Mouse (Mus musculus): ENCODE measurements at regions not wholly inside any gene's neighbourhood (a gene's known extent, or its start where the extent isn't known, plus 50 kb on each side); places are given as distances from the start of the nearest gene placed in this dataset.

- Histone ChIP-seq H3K27ac (replicated peaks in 1 of 2; ENCODE audit: control insufficient read depth in 1 of 2, insufficient read depth in 1 of 2, low read depth in 2 of 2, low read length in 2 of 2) (no peak overlapping the region), H3K9me3 (ENCODE audit: control insufficient read depth, low read length) (no peaks in the 10 kb centered on the region), H3K36me3 (ENCODE audit: control insufficient read depth, insufficient read depth, low read length) (no peaks in the 10 kb centered on the region), H3K4me3 (ENCODE audit: control insufficient read depth in 1 of 2, insufficient read depth in 1 of 2, low read depth in 1 of 2, low read length in 2 of 2) (no peak overlapping the region), H3K4me2 (ENCODE audit: low read length) (no peak overlapping the region), H3K9ac (ENCODE audit: low read length) (no peak overlapping the region), H3K4me1 (ENCODE audit: control insufficient read depth in 2 of 2, insufficient read depth in 2 of 2, low read length in 2 of 2) (peaks cover 5 to 17% of the 10 kb centered on the region in 2 experiments), H3K27me3 (ENCODE audit: control insufficient read depth, insufficient read depth, low read length) (no peaks in the 10 kb centered on the region)
- WGBS: 22% methylated on average over 5 of the region's 5 CpGs
- no peak for ATAC-seq (ENCODE audit: insufficient number of reproducible peaks, insufficient read depth, low FRiP score, low read depth)
Observed at GRCm38 (mm10) chr6:31155857-31156256, 197.0 kb upstream of the Klf14 start.

- H3K36me3 ChIP-seq (ENCODE audit: control insufficient read depth, insufficient read depth, low read length): no peaks in the 10 kb centered on the region
- H3K4me3 ChIP-seq (ENCODE audit: control insufficient read depth in 1 of 2, insufficient read depth in 1 of 2, low read depth in 1 of 2, low read length in 2 of 2): no peak overlapping the region
- no peaks in the 10 kb centered on the region for H3K9me3 ChIP-seq (ENCODE audit: control insufficient read depth, low read length)
- WGBS: 83% methylated on average over 2 of the region's 2 CpGs
- H3K27ac ChIP-seq (replicated peaks in 1 of 2; ENCODE audit: control insufficient read depth in 1 of 2, insufficient read depth in 1 of 2, low read depth in 2 of 2, low read length in 2 of 2): no peak overlapping the region
- peaks cover 5 to 17% of the 10 kb centered on the region in 2 experiments for H3K4me1 ChIP-seq (ENCODE audit: control insufficient read depth in 2 of 2, insufficient read depth in 2 of 2, low read length in 2 of 2)
- no peak for ATAC-seq (ENCODE audit: insufficient number of reproducible peaks, insufficient read depth, low FRiP score, low read depth)
- H3K4me2 ChIP-seq (ENCODE audit: low read length): no peak overlapping the region
- no peaks in the 10 kb centered on the region for H3K27me3 ChIP-seq (ENCODE audit: control insufficient read depth, insufficient read depth, low read length)
- no peak overlapping the region for H3K9ac ChIP-seq (ENCODE audit: low read length)
Observed at GRCm38 (mm10) chr6:31156999-31157398, 198.1 kb upstream of the Klf14 start.

GRCm38 (mm10) chr6:31157429-31157828, 198.6 kb upstream of the Klf14 start:
- H3K9ac ChIP-seq (ENCODE audit: low read length): no peak overlapping the region
- no peak for ATAC-seq (ENCODE audit: insufficient number of reproducible peaks, insufficient read depth, low FRiP score, low read depth)
- H3K4me3 ChIP-seq (ENCODE audit: control insufficient read depth in 1 of 2, insufficient read depth in 1 of 2, low read depth in 1 of 2, low read length in 2 of 2): no peak overlapping the region
- no peaks in the 10 kb centered on the region for H3K27me3 ChIP-seq (ENCODE audit: control insufficient read depth, insufficient read depth, low read length)
- H3K27ac ChIP-seq (replicated peaks in 1 of 2; ENCODE audit: control insufficient read depth in 1 of 2, insufficient read depth in 1 of 2, low read depth in 2 of 2, low read length in 2 of 2): no peak overlapping the region
- H3K4me1 ChIP-seq (ENCODE audit: control insufficient read depth in 2 of 2, insufficient read depth in 2 of 2, low read length in 2 of 2): peaks cover 5 to 17% of the 10 kb centered on the region in 2 experiments
- H3K36me3 ChIP-seq (ENCODE audit: control insufficient read depth, insufficient read depth, low read length): no peaks in the 10 kb centered on the region
- no peaks in the 10 kb centered on the region for H3K9me3 ChIP-seq (ENCODE audit: control insufficient read depth, low read length)
- no peak overlapping the region for H3K4me2 ChIP-seq (ENCODE audit: low read length)
- 83% methylated on average over 6 of the region's 6 CpGs for WGBS

GRCm38 (mm10) chr6:31158648-31159047, 199.8 kb upstream of the Klf14 start:
- 48% methylated on average over 7 of the region's 7 CpGs for WGBS
- no peak overlapping the region for H3K9ac ChIP-seq (ENCODE audit: low read length)
- no peak overlapping the region for H3K4me3 ChIP-seq (ENCODE audit: control insufficient read depth in 1 of 2, insufficient read depth in 1 of 2, low read depth in 1 of 2, low read length in 2 of 2)
- H3K9me3 ChIP-seq (ENCODE audit: control insufficient read depth, low read length): no peaks in the 10 kb centered on the region
- no peak overlapping the region for H3K4me2 ChIP-seq (ENCODE audit: low read length)
- no peaks in the 10 kb centered on the region for H3K27me3 ChIP-seq (ENCODE audit: control insufficient read depth, insufficient read depth, low read length)
- no peak for ATAC-seq (ENCODE audit: insufficient number of reproducible peaks, insufficient read depth, low FRiP score, low read depth)
- no peak overlapping the region for H3K27ac ChIP-seq (replicated peaks in 1 of 2; ENCODE audit: control insufficient read depth in 1 of 2, insufficient read depth in 1 of 2, low read depth in 2 of 2, low read length in 2 of 2)
- peaks cover 5 to 17% of the 10 kb centered on the region in 2 experiments for H3K4me1 ChIP-seq (ENCODE audit: control insufficient read depth in 2 of 2, insufficient read depth in 2 of 2, low read length in 2 of 2)
- no peaks in the 10 kb centered on the region for H3K36me3 ChIP-seq (ENCODE audit: control insufficient read depth, insufficient read depth, low read length)

- H3K9me3 ChIP-seq (ENCODE audit: control insufficient read depth, low read length): no peaks in the 10 kb centered on the region
- H3K4me2 ChIP-seq (ENCODE audit: low read length): no peak overlapping the region
- H3K4me3 ChIP-seq (ENCODE audit: control insufficient read depth in 1 of 2, insufficient read depth in 1 of 2, low read depth in 1 of 2, low read length in 2 of 2): no peak overlapping the region
- H3K27ac ChIP-seq (replicated peaks in 1 of 2; ENCODE audit: control insufficient read depth in 1 of 2, insufficient read depth in 1 of 2, low read depth in 2 of 2, low read length in 2 of 2): no peak overlapping the region
- no peak for ATAC-seq (ENCODE audit: insufficient number of reproducible peaks, insufficient read depth, low FRiP score, low read depth)
- WGBS: 59% methylated on average over 8 of the region's 8 CpGs
- peaks cover 5 to 17% of the 10 kb centered on the region in 2 experiments for H3K4me1 ChIP-seq (ENCODE audit: control insufficient read depth in 2 of 2, insufficient read depth in 2 of 2, low read length in 2 of 2)
- H3K36me3 ChIP-seq (ENCODE audit: control insufficient read depth, insufficient read depth, low read length): no peaks in the 10 kb centered on the region
- H3K9ac ChIP-seq (ENCODE audit: low read length): no peak overlapping the region
- no peaks in the 10 kb centered on the region for H3K27me3 ChIP-seq (ENCODE audit: control insufficient read depth, insufficient read depth, low read length)
Observed at GRCm38 (mm10) chr6:31159240-31159639, 200.4 kb upstream of the Klf14 start.

GRCm38 (mm10) chr6:31159935-31160670, 201.2 kb upstream of the Klf14 start:
- Histone ChIP-seq H3K4me2 (ENCODE audit: low read length) (no peak overlapping the region), H3K27me3 (ENCODE audit: control insufficient read depth, insufficient read depth, low read length) (no peaks in the 10 kb centered on the region), H3K4me3 (ENCODE audit: control insufficient read depth in 1 of 2, insufficient read depth in 1 of 2, low read depth in 1 of 2, low read length in 2 of 2) (no peak overlapping the region), H3K9me3 (ENCODE audit: control insufficient read depth, low read length) (no peaks in the 10 kb centered on the region), H3K36me3 (ENCODE audit: control insufficient read depth, insufficient read depth, low read length) (no peaks in the 10 kb centered on the region), H3K4me1 (ENCODE audit: control insufficient read depth in 2 of 2, insufficient read depth in 2 of 2, low read length in 2 of 2) (peaks cover 5 to 17% of the 10 kb centered on the region in 2 experiments), H3K27ac (replicated peaks in 1 of 2; ENCODE audit: control insufficient read depth in 1 of 2, insufficient read depth in 1 of 2, low read depth in 2 of 2, low read length in 2 of 2) (no peak overlapping the region), H3K9ac (ENCODE audit: low read length) (no peak overlapping the region)
- no peak for ATAC-seq (ENCODE audit: insufficient number of reproducible peaks, insufficient read depth, low FRiP score, low read depth)
- WGBS: 74% methylated on average over 16 of the region's 16 CpGs

GRCm38 (mm10) chr6:31161445-31162340, 202.8 kb upstream of the Klf14 start:
- Histone ChIP-seq H3K4me2 (ENCODE audit: low read length) (no peak overlapping the region), H3K9me3 (ENCODE audit: control insufficient read depth, low read length) (no peaks in the 10 kb centered on the region), H3K36me3 (ENCODE audit: control insufficient read depth, insufficient read depth, low read length) (no peaks in the 10 kb centered on the region), H3K4me1 (ENCODE audit: control insufficient read depth in 2 of 2, insufficient read depth in 2 of 2, low read length in 2 of 2) (peaks cover 5 to 14% of the 10 kb centered on the region in 2 experiments), H3K9ac (ENCODE audit: low read length) (no peak overlapping the region), H3K27ac (replicated peaks in 1 of 2; ENCODE audit: control insufficient read depth in 1 of 2, insufficient read depth in 1 of 2, low read depth in 2 of 2, low read length in 2 of 2) (no peak overlapping the region), H3K4me3 (ENCODE audit: control insufficient read depth in 1 of 2, insufficient read depth in 1 of 2, low read depth in 1 of 2, low read length in 2 of 2) (no peak overlapping the region), H3K27me3 (ENCODE audit: control insufficient read depth, insufficient read depth, low read length) (no peaks in the 10 kb centered on the region)
- 76% methylated on average over 22 of the region's 22 CpGs for WGBS
- ATAC-seq (ENCODE audit: insufficient number of reproducible peaks, insufficient read depth, low FRiP score, low read depth): no peak
